ENCODE assay signal across 9 mouse cellular contexts in genomic region chr8:111909621-111910450, GRCm38 (mm10). TPM values are rescaled to one million over a fixed set of nuclear protein-coding genes. Genes with fewer than 3 reads are reported as not detected.
DNase-seq lines count a peak whose midpoint lies in the region; ATAC-seq lines count a peak whose summit lies in the region.
"Had no signal": no experiment of that assay in that cellular context is flagged by ENCODE, and none has a peak within 500 bp of the region (broad histone marks: within the 10 kb centered on the region; RNA-seq: fewer than 3 reads in every experiment).

Gene Chst5, minus strand, starts transcription at chr8:111910447.

- H3K4me2 ChIP-seq in kidney, embryonic 15.5 days: peak within 1 kb of the TSS; percentile 78
- peak within 1 kb of the TSS; percentile 70 for H3K4me2 ChIP-seq in forebrain, embryonic 14.5 days (ENCODE audit: low read length)

- H3K9me3 ChIP-seq in kidney, embryonic 15.5 days (replicated peaks): no peaks in the 10 kb centered on the region
- no peaks in the 10 kb centered on the region for H3K9me3 ChIP-seq in forebrain, embryonic 14.5 days (replicated peaks; ENCODE audit: control insufficient read depth, low read length)
- no peaks in the 10 kb centered on the region for H3K9me3 ChIP-seq in midbrain, embryonic 10.5 days (replicated peaks)

- ATAC-seq in kidney, embryonic 15.5 days (replicated peaks; ENCODE audit: low FRiP score): peak; percentile 76
- ATAC-seq in forebrain, embryonic 14.5 days: peak; percentile 50; the same call in 1 of the 2 replicates
- ATAC-seq: Patski had no signal

- no peak for DNase-seq in kidney, adult 18-20 months
- peak; percentile 35 for DNase-seq in cerebellum, adult 11 months
- peak; percentile 53 for DNase-seq in forebrain, embryonic 14.5 days (ENCODE audit: low spot score)
- peak; percentile 51 for DNase-seq in midbrain, embryonic 10.5 days (ENCODE audit: low spot score)
- no peak for DNase-seq in adrenal gland, postnatal 25 days
- DNase-seq in layer of hippocampus, postnatal 25 days (ENCODE audit: extremely low spot score in 1 of 2, low spot score in 1 of 2): no peak
- no peak for DNase-seq in gastrocnemius, adult 18-20 months (ENCODE audit: low spot score)

- H3K27ac ChIP-seq in kidney, embryonic 15.5 days: no peak within 1 kb of the TSS
- H3K27ac ChIP-seq in forebrain, embryonic 14.5 days (ENCODE audit: low read depth, low read length): no peak within 1 kb of the TSS
- H3K27ac ChIP-seq in midbrain, embryonic 10.5 days (replicated peaks): peak within 1 kb of the TSS; percentile 80

- H3K27me3 ChIP-seq in kidney, embryonic 15.5 days: peaks cover 24% of the 10 kb centered on the region
- 0 out of 2 replicates have a peak, but pooled peaks cover 5% of the 10 kb centered on the region for H3K27me3 ChIP-seq in forebrain, embryonic 14.5 days (replicated peaks; ENCODE audit: control insufficient read depth, insufficient read depth, low read length)
- H3K27me3 ChIP-seq in midbrain, embryonic 10.5 days (ENCODE audit: low read depth, poor library complexity, severe bottlenecking): peaks cover 54% of the 10 kb centered on the region
- H3K27me3 ChIP-seq: Patski had no signal

- H3K36me3 ChIP-seq in kidney, embryonic 15.5 days: no peaks in the 10 kb centered on the region
- H3K36me3 ChIP-seq in forebrain, embryonic 14.5 days (ENCODE audit: control insufficient read depth, insufficient read depth, low read length): no peaks in the 10 kb centered on the region
- H3K36me3 ChIP-seq in midbrain, embryonic 10.5 days: peaks cover 11% of the 10 kb centered on the region

- WGBS in kidney, embryonic 15.5 days: 4% methylated on average over 47 of the region's 47 CpGs
- 7% methylated on average over 46 of the region's 47 CpGs for WGBS in forebrain, embryonic 14.5 days
- 4% methylated on average over 47 of the region's 47 CpGs for WGBS in midbrain, embryonic 10.5 days

- H3K4me1 ChIP-seq in kidney, embryonic 15.5 days: peaks cover 24% of the 10 kb centered on the region
- H3K4me1 ChIP-seq in forebrain, embryonic 14.5 days (ENCODE audit: control insufficient read depth, insufficient read depth, low read length): peaks cover 5% of the 10 kb centered on the region; the same call in 1 of the 2 replicates
- peaks cover 18% of the 10 kb centered on the region for H3K4me1 ChIP-seq in midbrain, embryonic 10.5 days

- H3K9ac ChIP-seq in kidney, embryonic 15.5 days: peak within 1 kb of the TSS; percentile 33
- H3K9ac ChIP-seq in forebrain, embryonic 14.5 days (ENCODE audit: low read length): peak within 1 kb of the TSS; percentile 56

- peak within 1 kb of the TSS; percentile 44 for H3K4me3 ChIP-seq in kidney, embryonic 15.5 days (replicated peaks)
- H3K4me3 ChIP-seq in forebrain, embryonic 14.5 days (ENCODE audit: low read depth, low read length): peak within 1 kb of the TSS; percentile 30
- H3K4me3 ChIP-seq in midbrain, embryonic 10.5 days: peak within 1 kb of the TSS; percentile 60

RNA-seq across cellular contexts. Expression of gene Chst5, which starts in this region (rescaled TPM):
- 0.96 and 1.1 TPM in 2 replicates for polyA plus RNA-seq in kidney, embryonic 15.5 days (2015; fragmentation: Nextera tagmentation; extraction: Ambion mirVana)
- 2.6 TPM in 2 replicates for polyA plus RNA-seq in forebrain, embryonic 14.5 days (2014; fragmentation: Nextera tagmentation; extraction: Ambion mirVana)
- 2.1 and 2.9 TPM in 2 replicates for polyA plus RNA-seq in midbrain, embryonic 10.5 days (2016; fragmentation: Nextera tagmentation; extraction: Ambion mirVana)
- not detected in 2 replicates for total RNA-seq in adrenal gland, postnatal 25 days (2021)
- total RNA-seq in layer of hippocampus, postnatal 25 days (2021): under 1 TPM; 0.70 to 0.71 TPM
- under 1 TPM in 1 of 2 experiments, not detected in 1; 0.09 TPM for total RNA-seq in gastrocnemius, adult 18-20 months (2021)
- polyA plus RNA-seq: Patski had no signal

Comparison
In these comparisons a context has a peak if more than half of its experiments do, and no peak if none do; other contexts are left out.
1. DNase-seq: peak in cerebellum, adult 11 months (single experiment), forebrain, embryonic 14.5 days (single experiment) and midbrain, embryonic 10.5 days (single experiment); none in kidney, adult 18-20 months (single experiment), adrenal gland, postnatal 25 days (single experiment), layer of hippocampus, postnatal 25 days (0 of 2) and gastrocnemius, adult 18-20 months (single experiment).
2. Peak in every context shown above with its lines, with median percentiles within 50 percentile points of each other: H3K4me3 ChIP-seq.